In genomic region chr8:125901167-125901566, GRCm38 (mm10) we compare ENCODE assay signal across 18 mouse cellular contexts. TPM values are rescaled to one million over a fixed set of nuclear protein-coding genes. Genes with fewer than 3 reads are reported as not detected.
DNase-seq lines count a peak whose midpoint lies in the region; ATAC-seq and TF ChIP-seq lines count a peak whose summit lies in the region.
"Had no signal": no experiment of that assay in that cellular context is flagged by ENCODE, and none has a peak within 500 bp of the region (broad histone marks: within the 10 kb centered on the region; RNA-seq: fewer than 3 reads in every experiment).

No protein-coding gene starts in this region.

- ATAC-seq in hindbrain, postnatal 0 days, result no peak
- ATAC-seq in hindbrain, embryonic 16.5 days, result no peak
- no peak for ATAC-seq in lung, embryonic 14.5 days (ENCODE audit: insufficient read depth)
- ATAC-seq in megakaryocyte progenitor cell, adult 5-6 weeks (replicated peaks; ENCODE audit: poor library complexity), result peak; percentile 59

- TF ChIP-seq EP300 in MEL (IDR thresholded peaks at IDR 0.05; ENCODE audit: low read depth in 1 of 2, low read length in 2 of 2), result no peak

- H3K9ac ChIP-seq in hindbrain, postnatal 0 days (replicated peaks; ENCODE audit: low read length), result no peak overlapping the region
- H3K9ac ChIP-seq in hindbrain, embryonic 16.5 days (ENCODE audit: low read depth, low read length), result no peak overlapping the region
- no peak overlapping the region for H3K9ac ChIP-seq in lung, embryonic 14.5 days
- no peak overlapping the region for H3K9ac ChIP-seq in MEL (ENCODE audit: control insufficient read depth, low read depth, low read length, poor library complexity, severe bottlenecking)
- H3K9ac ChIP-seq: embryonic facial prominence, embryonic 13.5 days; hindbrain, embryonic 13.5 days; limb, embryonic 12.5 days; lung, embryonic 15.5 days had no signal

- H3K27me3 ChIP-seq in hindbrain, postnatal 0 days (ENCODE audit: insufficient read depth, low read length), result no peaks in the 10 kb centered on the region
- H3K27me3 ChIP-seq in hindbrain, embryonic 16.5 days (replicated peaks; ENCODE audit: control insufficient read depth, insufficient read depth, low read length), result no peaks in the 10 kb centered on the region
- H3K27me3 ChIP-seq in lung, embryonic 14.5 days (ENCODE audit: insufficient read depth, low read length), result peaks cover 28% of the 10 kb centered on the region
- no peaks in the 10 kb centered on the region for H3K27me3 ChIP-seq in MEL (ENCODE audit: control insufficient read depth in 1 of 2, insufficient read depth in 2 of 2, low read length in 2 of 2)

- no peaks in the 10 kb centered on the region for H3K4me1 ChIP-seq in hindbrain, postnatal 0 days (ENCODE audit: insufficient read depth, low read length)
- peaks cover 9% of the 10 kb centered on the region for H3K4me1 ChIP-seq in hindbrain, embryonic 16.5 days (ENCODE audit: control insufficient read depth, insufficient read depth, low read depth, low read length)
- no peaks in the 10 kb centered on the region for H3K4me1 ChIP-seq in lung, embryonic 14.5 days (ENCODE audit: insufficient read depth)
- peaks cover 7% of the 10 kb centered on the region in 2 experiments; a peak in 2 of 4 replicates for H3K4me1 ChIP-seq in MEL (ENCODE audit: control insufficient read depth in 1 of 2, insufficient read depth in 2 of 2, low read length in 2 of 2)

- peak; percentile 34 for DNase-seq in hindbrain, postnatal 0 days (ENCODE audit: low spot score)
- DNase-seq in lung, embryonic 14.5 days, result no peak
- DNase-seq in lung, postnatal 14 days, result no peak
- peak; percentile 33 for DNase-seq in MEL (ENCODE audit: low read depth, low spot score)
- DNase-seq in thymus, adult 18-20 months, result no peak
- DNase-seq in spleen, adult 18-20 months, result no peak
- DNase-seq: adrenal gland, adult 8-10 months; heart, adult 18-20 months; kidney, adult 9 months; thymus, postnatal 25 days had no signal

- no peaks in the 10 kb centered on the region for H3K79me2 ChIP-seq in MEL (ENCODE audit: control insufficient read depth, insufficient read depth, low read length, poor library complexity)

- H3K4me3 ChIP-seq in hindbrain, postnatal 0 days (ENCODE audit: low read length), result no peak overlapping the region
- H3K4me3 ChIP-seq in hindbrain, embryonic 16.5 days (ENCODE audit: low read length), result no peak overlapping the region
- no peak overlapping the region for H3K4me3 ChIP-seq in lung, embryonic 14.5 days (ENCODE audit: low read depth, low read length)
- no peak overlapping the region for H3K4me3 ChIP-seq in MEL (ENCODE audit: control insufficient read depth in 1 of 2, insufficient read depth in 1 of 2, low read depth in 2 of 2, low read length in 2 of 2)
- H3K4me3 ChIP-seq: embryonic facial prominence, embryonic 13.5 days; hindbrain, embryonic 13.5 days; limb, embryonic 12.5 days; lung, embryonic 15.5 days; myocyte had no signal

- H3K4me2 ChIP-seq in hindbrain, postnatal 0 days (ENCODE audit: low read depth, low read length), result no peak overlapping the region
- H3K4me2 ChIP-seq in hindbrain, embryonic 16.5 days (ENCODE audit: low read length), result no peak overlapping the region
- H3K4me2 ChIP-seq in lung, embryonic 14.5 days, result no peak overlapping the region
- H3K4me2 ChIP-seq: embryonic facial prominence, embryonic 13.5 days; hindbrain, embryonic 13.5 days; limb, embryonic 12.5 days; lung, embryonic 15.5 days had no signal

- H3K27ac ChIP-seq in hindbrain, postnatal 0 days, result no peak overlapping the region
- no peak overlapping the region for H3K27ac ChIP-seq in hindbrain, embryonic 16.5 days (ENCODE audit: low read depth, low read length)
- no peak overlapping the region for H3K27ac ChIP-seq in lung, embryonic 14.5 days (ENCODE audit: low read depth)
- H3K27ac ChIP-seq in MEL (ENCODE audit: control insufficient read depth, low read depth, low read length), result no peak overlapping the region
- H3K27ac ChIP-seq: embryonic facial prominence, embryonic 13.5 days; hindbrain, embryonic 13.5 days; limb, embryonic 12.5 days; lung, embryonic 15.5 days had no signal

- TF ChIP-seq POLR2A in MEL (IDR thresholded peaks at IDR 0.05; ENCODE audit: control insufficient read depth in 1 of 2, insufficient read depth in 1 of 2, low read depth in 1 of 2, low read length in 2 of 2, poor library complexity in 1 of 2), result no peak

- peak; percentile 40; the same call in 1 of the 2 replicates for TF ChIP-seq CTCF in hindbrain, postnatal 0 days (IDR thresholded peaks at IDR 0.05; ENCODE audit: low read depth)
- peak; percentile 44 for TF ChIP-seq CTCF in lung, embryonic 14.5 days (IDR thresholded peaks at IDR 0.05; ENCODE audit: low read depth)
- TF ChIP-seq CTCF in MEL (IDR thresholded peaks at IDR 0.05 in 2 of 3, conservative IDR thresholded peaks at IDR 0.05 in 1 of 3; ENCODE audit: control insufficient read depth in 1 of 3, insufficient read depth in 1 of 3, low read depth in 2 of 3, low read length in 3 of 3, poor library complexity in 1 of 3, severe bottlenecking in 1 of 3), result peak; percentile 41 to 47 (median 41)

- H3K9me3 ChIP-seq in hindbrain, postnatal 0 days (ENCODE audit: low read length), result no peaks in the 10 kb centered on the region
- no peaks in the 10 kb centered on the region for H3K9me3 ChIP-seq in hindbrain, embryonic 16.5 days (ENCODE audit: control insufficient read depth, low read length)
- H3K9me3 ChIP-seq in lung, embryonic 14.5 days (ENCODE audit: low read depth, low read length), result no peaks in the 10 kb centered on the region
- no peaks in the 10 kb centered on the region for H3K9me3 ChIP-seq in MEL (replicated peaks; ENCODE audit: insufficient read depth, low read length)
- H3K9me3 ChIP-seq: embryonic facial prominence, embryonic 13.5 days; hindbrain, embryonic 13.5 days; limb, embryonic 12.5 days; lung, embryonic 15.5 days had no signal

- TF ChIP-seq RAD21 in MEL (IDR thresholded peaks at IDR 0.05; ENCODE audit: low read depth, low read length), result peak; percentile 47

- no peaks in the 10 kb centered on the region for H3K36me3 ChIP-seq in hindbrain, postnatal 0 days (ENCODE audit: insufficient read depth, low read length)
- no peaks in the 10 kb centered on the region for H3K36me3 ChIP-seq in hindbrain, embryonic 16.5 days (ENCODE audit: control insufficient read depth, insufficient read depth, low read length)
- H3K36me3 ChIP-seq in lung, embryonic 14.5 days (ENCODE audit: insufficient read depth), result no peaks in the 10 kb centered on the region
- H3K36me3 ChIP-seq in MEL (ENCODE audit: control insufficient read depth in 1 of 2, insufficient read depth in 2 of 2, low read length in 2 of 2), result no peaks in the 10 kb centered on the region; a peak in 1 of 4 replicates
- H3K36me3 ChIP-seq: embryonic facial prominence, embryonic 13.5 days; hindbrain, embryonic 13.5 days; limb, embryonic 12.5 days; lung, embryonic 15.5 days had no signal

- WGBS in hindbrain, postnatal 0 days, result 26% methylated on average over 2 of the region's 2 CpGs
- WGBS in hindbrain, embryonic 16.5 days, result 24% methylated on average over 2 of the region's 2 CpGs
- WGBS in lung, embryonic 14.5 days, result 20% methylated on average over 2 of the region's 2 CpGs

TF ChIP-seq in MEL, 35 proteins besides CTCF, POLR2A, EP300 and RAD21:
- peak; percentile 32 for TF ChIP-seq SMC3 (IDR thresholded peaks at IDR 0.05; ENCODE audit: low read depth, low read length)
- no peak for TF ChIP-seq ZMIZ1 (IDR thresholded peaks at IDR 0.05; ENCODE audit: low read depth, low read length)

RNA-seq across cellular contexts. Expression of gene Pcnx2, which starts 3.0 kb away (rescaled TPM):
- 11.1 and 11.8 TPM in 2 replicates for total RNA-seq in hindbrain, postnatal 0 days (2014; rRNA removed)
- 3.0 and 3.5 TPM in 2 replicates for polyA plus RNA-seq in hindbrain, postnatal 0 days (2015; fragmentation: Nextera tagmentation; extraction: Ambion mirVana)
- 4.1 and 5.9 TPM in 2 replicates for polyA plus RNA-seq in hindbrain, embryonic 16.5 days (2015; fragmentation: Nextera tagmentation; extraction: Ambion mirVana)
- polyA plus RNA-seq in lung, embryonic 14.5 days (2014; fragmentation: Nextera tagmentation; extraction: Ambion mirVana), result 0.15 TPM in 1 of 2 replicates, not detected in the other
- total RNA-seq in MEL (2012; rRNA removed), result not detected in 2 replicates
- under 1 TPM in 1 of 2 experiments, not detected in 1; 0.04 TPM for polyA plus RNA-seq in MEL (2012; ENCODE audit: insufficient read depth in 1 of 2, insufficient read length in 2 of 2, low read depth in 1 of 2, low replicate concordance in 2 of 2, missing spikeins in 1 of 2)
- not detected in 2 replicates for total RNA-seq in megakaryocyte progenitor cell, adult 5-6 weeks (2015)
- total RNA-seq in megakaryocyte progenitor cell, adult 5-6 weeks (2017), result 0.03 TPM in 1 of 2 replicates, not detected in the other
- total RNA-seq: neutrophil, adult 5-6 weeks had no signal

RNA-seq across cellular contexts. Expression of gene Map3k21, which starts 9.1 kb away (rescaled TPM):
- total RNA-seq in hindbrain, postnatal 0 days (2014; rRNA removed), result 2.2 and 3.7 TPM in 2 replicates
- 0.87 and 0.89 TPM in 2 replicates for polyA plus RNA-seq in hindbrain, postnatal 0 days (2015; fragmentation: Nextera tagmentation; extraction: Ambion mirVana)
- 0.94 and 0.95 TPM in 2 replicates for polyA plus RNA-seq in hindbrain, embryonic 16.5 days (2015; fragmentation: Nextera tagmentation; extraction: Ambion mirVana)
- 4.1 and 5.3 TPM in 2 replicates for polyA plus RNA-seq in lung, embryonic 14.5 days (2014; fragmentation: Nextera tagmentation; extraction: Ambion mirVana)
- not detected in 2 replicates for total RNA-seq in MEL (2012; rRNA removed)
- not detected for polyA plus RNA-seq in MEL (2012; ENCODE audit: insufficient read depth in 1 of 2, insufficient read length in 2 of 2, low read depth in 1 of 2, low replicate concordance in 2 of 2, missing spikeins in 1 of 2)
- total RNA-seq in megakaryocyte progenitor cell, adult 5-6 weeks (2015), result not detected in 2 replicates
- total RNA-seq in megakaryocyte progenitor cell, adult 5-6 weeks (2017), result not detected in 2 replicates
- total RNA-seq: neutrophil, adult 5-6 weeks had no signal
- polyA plus RNA-seq: myocyte had no signal

Comparison
In these comparisons a context has a peak if more than half of its experiments do, and no peak if none do; other contexts are left out.
1. DNase-seq: peak in hindbrain, postnatal 0 days (single experiment) and MEL (single experiment); none in lung, embryonic 14.5 days (single experiment), lung, postnatal 14 days (single experiment), thymus, adult 18-20 months (0 of 2) and spleen, adult 18-20 months (0 of 2).
2. Peak in every context shown above with its lines, with median percentiles within 50 percentile points of each other: CTCF ChIP-seq.